Mouse (Mus musculus): Measurements from ENCODE around the gene Tex14.

DNA sequence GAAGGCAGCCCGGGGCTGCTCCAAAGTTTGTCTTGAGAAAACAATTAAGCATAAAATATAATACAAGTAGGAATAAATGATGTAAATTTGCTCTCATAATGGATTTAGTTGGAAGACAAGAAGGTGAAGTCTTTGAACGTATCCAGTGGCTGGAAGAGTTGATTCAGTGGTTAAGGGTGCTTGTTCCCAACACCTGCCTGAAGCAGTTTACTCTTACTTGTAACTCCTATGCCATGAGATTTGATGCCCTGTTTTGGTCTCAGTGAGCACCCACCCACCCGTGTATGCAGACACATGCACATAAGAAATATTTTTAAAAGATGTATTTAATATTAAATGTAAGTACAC, 44.3 kb downstream of the Tex14 start:
- TF ChIP-seq CTCF (IDR thresholded peaks at IDR 0.05; ENCODE audit: borderline replicate concordance, control insufficient read depth, extremely low read depth, insufficient read depth, low read length, poor library complexity) (no peak), POLR2A (IDR thresholded peaks at IDR 0.05; ENCODE audit: control insufficient read depth, extremely low read depth, insufficient read depth, low read length, poor library complexity) (no peak)

Data from thymus, adult 2 months (tissue).